Mouse (Mus musculus) fibroblast of lung, adult 2 months (primary cell): ENCODE measurements at regions not wholly inside any gene's neighbourhood (a gene's known extent, or its start where the extent isn't known, plus 50 kb on each side); places are given as distances from the start of the nearest gene placed in this dataset.

ENCODE experiments used
- DNase-seq: peaks from one replicate; pipeline ENCODE4 v3.0.0-alpha.2; 2011; ENCODE audit warnings: low read depth

- DNase-seq = no peak
Measured at GRCm38 (mm10) chr10:108033317-108033795, 121.4 kb upstream of the Otogl start.

- DNase-seq = no peak
Measured at GRCm38 (mm10) chr10:108027506-108027905, 115.6 kb upstream of the Otogl start.

- no peak for DNase-seq
Measured at GRCm38 (mm10) chr10:108024227-108024626, 112.3 kb upstream of the Otogl start.

- no peak for DNase-seq
Measured at GRCm38 (mm10) chr10:108016552-108016951, 104.6 kb upstream of the Otogl start.

GRCm38 (mm10) chr10:107994836-107995585 is 83.1 kb upstream of the Otogl start:
- DNase-seq = no peak

GRCm38 (mm10) chr10:107992621-107993020 is 80.7 kb upstream of the Otogl start:
- no peak for DNase-seq

- DNase-seq = no peak
Measured at GRCm38 (mm10) chr10:107990557-107990956, 78.6 kb upstream of the Otogl start.

GRCm38 (mm10) chr10:107989913-107990312 is 78.0 kb upstream of the Otogl start:
- no peak for DNase-seq

- no peak for DNase-seq
Measured at GRCm38 (mm10) chr10:107982632-107983031, 70.7 kb upstream of the Otogl start.

- DNase-seq = no peak
Measured at GRCm38 (mm10) chr10:107982082-107982481, 70.1 kb upstream of the Otogl start.

- DNase-seq = no peak
Measured at GRCm38 (mm10) chr10:107976392-107976965, 64.5 kb upstream of the Otogl start.

GRCm38 (mm10) chr10:107971748-107972147 is 59.8 kb upstream of the Otogl start:
- DNase-seq = no peak

- peak; percentile 84 for DNase-seq
Measured at GRCm38 (mm10) chr10:107966996-107967395, 55.1 kb upstream of the Otogl start.

- no peak for DNase-seq
Measured at GRCm38 (mm10) chr10:107964022-107964421, 52.1 kb upstream of the Otogl start.

GRCm38 (mm10) chr10:107962130-107962529 is 50.2 kb upstream of the Otogl start:
- no peak for DNase-seq
